Mouse (Mus musculus) gastrocnemius, postnatal 10 days (tissue): ENCODE measurements at regions not wholly inside any gene's neighbourhood (a gene's known extent, or its start where the extent isn't known, plus 50 kb on each side); places are given as distances from the start of the nearest gene placed in this dataset.

Source experiments
- DNase-seq: peaks from one replicate; pipeline ENCODE4 v3.0.0; 2021; ENCODE audit warnings: mixed read lengths

- DNase-seq: no peak
Measured at GRCm38 (mm10) chr12:118411767-118412430, 110.7 kb upstream of the Sp4 start.

- DNase-seq: no peak
Measured at GRCm38 (mm10) chr12:118410917-118411316, 109.7 kb upstream of the Sp4 start.

GRCm38 (mm10) chr12:118405135-118405534 is 103.9 kb upstream of the Sp4 start:
- no peak for DNase-seq

- no peak for DNase-seq
Measured at GRCm38 (mm10) chr12:118404171-118404570, 102.9 kb upstream of the Sp4 start.

GRCm38 (mm10) chr12:118403519-118404087 is 102.4 kb upstream of the Sp4 start:
- no peak for DNase-seq

- no peak for DNase-seq
Measured at GRCm38 (mm10) chr12:118401377-118401776, 100.1 kb upstream of the Sp4 start.

GRCm38 (mm10) chr12:118391654-118392053 is 90.4 kb upstream of the Sp4 start:
- no peak for DNase-seq

- DNase-seq: no peak
Measured at GRCm38 (mm10) chr12:118381013-118381412, 79.8 kb upstream of the Sp4 start.

GRCm38 (mm10) chr12:118377898-118378297 is 76.7 kb upstream of the Sp4 start:
- DNase-seq: no peak

- no peak for DNase-seq
Measured at GRCm38 (mm10) chr12:118376521-118377493, 75.6 kb upstream of the Sp4 start.

- DNase-seq: no peak
Measured at GRCm38 (mm10) chr12:118373250-118373649, 72.0 kb upstream of the Sp4 start.

- no peak for DNase-seq
Measured at GRCm38 (mm10) chr12:118371905-118372304, 70.7 kb upstream of the Sp4 start.

- DNase-seq: no peak
Measured at GRCm38 (mm10) chr12:118367307-118368076, 66.3 kb upstream of the Sp4 start.

GRCm38 (mm10) chr12:118352866-118353265 is 51.6 kb upstream of the Sp4 start:
- no peak for DNase-seq

GRCm38 (mm10) chr12:118351421-118351820 is 50.2 kb upstream of the Sp4 start:
- DNase-seq: no peak
